Mouse (Mus musculus): ENCODE measurements at regions not wholly inside any gene's neighbourhood (a gene's known extent, or its start where the extent isn't known, plus 50 kb on each side); places are given as distances from the start of the nearest gene placed in this dataset.

DNA sequence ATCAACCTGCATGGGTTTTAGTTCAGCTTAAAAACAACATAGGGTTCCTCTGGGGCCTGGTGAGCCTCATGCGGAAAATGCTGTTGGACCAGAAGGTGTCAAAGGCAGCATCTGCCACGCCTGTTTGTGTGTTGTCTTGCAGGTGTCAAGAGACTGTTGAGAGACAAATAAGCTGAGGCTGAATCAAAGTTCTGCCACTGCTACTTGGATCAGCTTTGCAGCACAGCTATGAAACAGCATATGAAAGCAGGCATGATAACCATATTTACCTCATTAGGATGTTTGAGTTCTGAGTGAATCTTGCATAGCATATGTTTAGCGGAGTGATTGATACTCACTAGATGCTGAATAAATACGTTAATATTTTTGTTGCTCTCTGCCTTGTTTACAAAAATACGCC, 280.8 kb downstream of the D3Ertd751e start:
- TF ChIP-seq CTCF (IDR thresholded peaks at IDR 0.05; ENCODE audit: control insufficient read depth, insufficient read depth, insufficient read length) (no peak), MAX (IDR thresholded peaks at IDR 0.05) (no peak)

Measured in C2C12 (cell line).